Mouse (Mus musculus) cerebellum, adult 11 months (tissue): ENCODE results near the gene Xrcc3.

Source experiments
- DNase-seq: peaks from one replicate; pipeline ENCODE4 v3.0.0; 2022

Xrcc3 gene

DNA sequence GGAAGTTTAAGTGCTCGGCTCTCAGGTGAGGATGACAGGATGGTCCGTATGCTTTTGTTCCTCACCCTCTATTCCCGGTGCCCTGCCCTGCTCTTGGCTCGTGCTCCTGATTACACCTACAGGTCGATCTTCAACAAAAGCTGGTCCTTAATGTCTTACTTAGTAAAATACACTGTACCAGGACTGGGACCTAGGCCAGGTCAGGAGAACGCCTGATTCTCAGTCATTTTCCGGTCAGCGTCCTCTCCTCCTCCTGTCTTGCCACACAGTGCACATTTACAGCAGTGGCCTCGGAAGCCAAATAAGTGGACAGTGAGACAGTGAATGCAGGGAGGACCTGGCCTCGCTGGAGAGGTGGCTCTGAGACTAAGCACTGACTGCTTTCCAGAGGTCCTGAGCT is 43.0 kb downstream of the Xrcc3 start:
- DNase-seq: no peak

DNA sequence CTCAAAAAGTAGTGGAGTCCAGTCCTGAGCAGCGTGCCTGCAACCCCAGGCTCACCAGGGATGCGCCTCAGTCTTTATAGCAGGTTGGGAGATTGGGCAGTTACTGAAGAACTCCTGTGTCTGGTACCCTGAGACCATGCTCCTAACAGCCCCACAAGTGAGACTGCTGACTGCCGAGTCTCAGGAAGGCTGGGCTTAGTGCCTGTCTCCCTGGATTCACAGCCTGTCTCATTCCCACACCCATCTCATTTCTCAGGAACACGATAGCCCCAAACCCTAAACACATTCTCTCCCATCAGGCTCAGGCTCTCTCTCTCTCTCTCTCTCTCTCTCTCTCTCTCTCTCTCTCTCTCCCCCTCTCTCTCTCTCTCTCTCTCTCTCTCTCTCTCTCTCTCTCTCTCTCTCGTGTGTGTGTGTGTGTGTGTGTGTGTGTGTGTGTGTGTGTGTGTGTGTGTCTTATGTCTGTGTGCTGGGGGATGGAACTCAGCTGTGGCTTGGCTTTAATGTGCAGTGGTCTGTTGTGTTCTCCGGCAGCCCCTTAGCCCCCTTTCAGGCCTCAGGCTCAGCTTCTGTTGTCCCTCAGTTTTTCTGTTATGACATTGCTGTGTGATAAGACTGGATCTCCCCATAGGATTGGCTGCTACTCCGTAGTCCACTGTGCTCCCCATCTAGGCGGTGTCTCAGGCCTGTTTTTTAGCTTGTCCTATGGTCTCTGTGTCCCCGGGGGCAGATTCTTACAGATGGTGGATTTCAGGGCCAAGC is 43.7 kb downstream of the Xrcc3 start:
- no peak for DNase-seq

DNA sequence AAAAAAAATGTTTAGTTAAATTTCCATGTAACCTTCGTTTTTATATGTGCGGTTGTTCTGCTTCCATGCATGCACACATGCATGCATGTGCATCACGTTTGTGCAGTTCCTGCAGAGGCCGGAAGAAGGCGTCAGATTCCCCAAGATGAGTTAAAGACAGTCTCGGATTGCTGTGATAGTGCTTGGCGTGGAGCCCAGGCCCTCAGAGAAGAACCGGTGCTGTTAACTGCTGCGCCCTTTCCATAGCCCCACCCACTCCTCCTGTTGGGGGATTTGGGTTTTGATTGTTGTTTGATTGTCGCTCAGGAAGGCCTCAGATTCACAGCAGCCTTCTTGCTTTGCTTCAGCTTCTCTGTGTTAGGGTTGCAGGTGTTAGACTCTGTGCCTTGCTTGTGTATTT is 44.4 kb downstream of the Xrcc3 start:
- peak; percentile 44 for DNase-seq

DNA sequence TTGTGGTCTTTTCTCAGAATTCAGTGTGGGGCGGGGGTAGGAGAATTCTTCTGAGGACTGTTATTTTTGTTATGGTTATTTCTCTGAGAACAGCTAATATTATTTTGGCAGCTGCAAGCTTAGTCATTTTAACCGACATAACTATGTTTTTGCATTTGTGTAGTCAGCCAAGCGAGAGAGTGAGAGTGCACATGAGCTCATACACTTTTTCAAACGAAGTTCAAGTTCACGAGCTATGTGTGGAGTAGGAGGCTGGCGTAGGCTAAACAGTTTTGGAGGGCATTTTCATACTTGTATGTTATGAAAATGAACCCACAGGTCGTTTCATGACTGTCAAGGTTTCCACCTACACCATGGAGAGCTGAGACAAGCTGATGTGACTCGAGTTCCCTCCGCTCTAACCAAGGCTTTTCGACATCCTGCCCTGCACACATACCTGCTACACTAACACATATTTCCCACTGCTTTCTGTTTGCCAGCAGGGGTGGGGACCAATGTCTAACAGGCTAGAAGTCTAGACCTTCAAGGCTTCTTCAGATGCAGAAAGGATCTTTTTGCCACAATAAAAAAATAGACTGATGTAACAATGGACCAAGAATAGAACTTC is 45.2 kb downstream of the Xrcc3 start:
- DNase-seq: no peak

DNA sequence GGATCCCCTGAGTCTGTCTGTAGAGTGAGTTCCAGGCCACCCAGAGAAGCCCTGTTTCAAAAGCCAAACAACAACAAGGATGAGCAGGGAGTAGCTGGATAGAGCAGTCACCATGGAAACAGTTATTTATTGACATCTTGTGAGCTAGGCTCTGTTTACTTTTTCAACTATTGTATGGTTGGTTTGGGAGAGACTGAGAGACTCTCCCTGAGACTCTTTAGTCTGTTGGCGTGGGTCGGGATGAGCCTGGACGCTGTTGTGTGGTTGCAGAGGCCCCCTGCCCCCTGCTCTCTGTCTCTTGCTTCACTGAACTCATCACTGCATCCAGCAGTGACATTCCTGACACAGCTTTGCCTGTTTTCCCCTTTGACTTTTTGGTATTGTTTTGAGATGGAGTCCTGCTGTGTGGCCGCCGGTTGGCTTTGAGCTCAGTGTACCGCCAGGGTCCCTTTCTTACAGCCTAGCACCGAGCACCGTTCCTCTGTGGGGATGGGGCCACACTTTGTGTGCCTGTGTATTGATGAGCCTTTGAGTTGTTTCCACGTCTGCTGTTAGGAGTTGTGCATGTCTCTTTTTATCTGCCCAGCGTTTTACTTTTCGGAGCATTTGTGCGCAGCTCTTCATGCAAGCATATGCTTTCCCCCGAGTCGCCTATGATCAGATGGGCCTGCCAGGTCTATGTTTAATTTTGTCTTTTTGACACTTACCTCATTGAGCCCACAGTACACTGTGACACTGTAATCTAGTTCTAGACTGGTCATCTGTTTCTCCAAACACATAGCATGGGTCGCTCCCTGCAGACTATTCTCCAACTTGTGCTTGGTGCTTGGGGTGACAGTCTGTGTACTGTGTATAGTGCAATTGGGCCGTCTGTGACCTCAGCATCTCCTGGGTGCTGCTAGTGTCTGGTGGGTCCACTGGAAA is 47.1 kb downstream of the Xrcc3 start:
- no peak for DNase-seq

DNA sequence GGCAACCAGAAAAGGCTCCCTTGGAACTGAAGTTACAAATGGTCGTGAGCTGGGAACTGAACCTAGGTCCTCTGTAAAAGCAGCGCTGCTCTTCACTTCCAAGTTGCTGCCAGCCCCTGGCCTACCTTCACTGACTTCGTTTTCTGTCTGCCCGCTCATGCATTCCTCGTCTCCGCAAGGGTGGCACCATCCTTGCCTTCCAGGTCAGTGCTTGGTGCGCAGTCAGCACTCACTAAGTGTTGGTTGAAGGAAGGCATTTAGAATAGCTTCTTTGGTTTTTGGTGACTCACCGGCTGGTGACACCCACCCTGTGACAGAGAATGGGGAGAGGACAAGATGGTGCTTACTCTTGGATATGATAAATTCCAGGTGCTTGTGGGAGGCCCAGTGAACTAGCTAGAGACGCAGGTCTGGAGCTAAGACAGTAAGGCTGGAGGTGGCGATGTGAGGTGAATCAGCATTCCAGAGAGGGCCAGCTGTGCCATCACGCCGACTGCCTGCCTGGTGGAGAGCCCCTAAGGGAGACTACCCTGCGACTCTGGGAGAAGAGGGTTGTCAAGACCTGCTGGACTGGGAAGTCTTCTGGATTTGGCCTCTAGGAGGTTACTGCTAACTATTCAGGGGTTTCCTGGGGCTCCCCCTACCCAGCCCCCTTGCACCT is 50.9 kb downstream of the Xrcc3 start:
- DNase-seq: no peak

DNA sequence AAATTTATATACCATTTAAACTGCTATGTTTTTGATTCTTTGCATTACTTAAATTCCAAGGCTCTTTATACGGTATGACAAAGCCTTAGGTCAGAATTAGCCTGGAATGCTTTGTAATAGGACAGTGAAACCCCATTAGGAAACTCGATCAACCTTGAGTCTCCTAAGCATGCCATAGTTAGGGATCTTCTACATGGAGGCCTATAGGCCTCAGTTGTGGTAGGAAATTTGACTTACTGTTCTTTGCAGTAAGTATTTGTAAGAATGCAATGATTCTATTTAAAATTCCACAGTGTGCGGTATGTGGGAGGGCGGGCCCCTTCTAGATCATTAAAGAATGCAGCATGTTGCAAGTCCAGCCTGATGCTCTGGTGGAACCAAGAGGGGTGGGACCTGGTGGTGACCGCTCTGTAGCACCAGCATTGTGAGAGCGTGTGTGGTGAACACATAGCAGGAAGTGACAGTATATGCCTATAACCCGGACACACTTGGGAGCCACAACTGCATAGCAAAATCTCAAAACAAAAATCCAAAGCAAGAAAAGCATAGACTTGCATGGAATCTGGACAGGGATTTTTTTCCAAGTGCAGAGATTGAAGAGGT is 53.3 kb downstream of the Xrcc3 start:
- DNase-seq: no peak

DNA sequence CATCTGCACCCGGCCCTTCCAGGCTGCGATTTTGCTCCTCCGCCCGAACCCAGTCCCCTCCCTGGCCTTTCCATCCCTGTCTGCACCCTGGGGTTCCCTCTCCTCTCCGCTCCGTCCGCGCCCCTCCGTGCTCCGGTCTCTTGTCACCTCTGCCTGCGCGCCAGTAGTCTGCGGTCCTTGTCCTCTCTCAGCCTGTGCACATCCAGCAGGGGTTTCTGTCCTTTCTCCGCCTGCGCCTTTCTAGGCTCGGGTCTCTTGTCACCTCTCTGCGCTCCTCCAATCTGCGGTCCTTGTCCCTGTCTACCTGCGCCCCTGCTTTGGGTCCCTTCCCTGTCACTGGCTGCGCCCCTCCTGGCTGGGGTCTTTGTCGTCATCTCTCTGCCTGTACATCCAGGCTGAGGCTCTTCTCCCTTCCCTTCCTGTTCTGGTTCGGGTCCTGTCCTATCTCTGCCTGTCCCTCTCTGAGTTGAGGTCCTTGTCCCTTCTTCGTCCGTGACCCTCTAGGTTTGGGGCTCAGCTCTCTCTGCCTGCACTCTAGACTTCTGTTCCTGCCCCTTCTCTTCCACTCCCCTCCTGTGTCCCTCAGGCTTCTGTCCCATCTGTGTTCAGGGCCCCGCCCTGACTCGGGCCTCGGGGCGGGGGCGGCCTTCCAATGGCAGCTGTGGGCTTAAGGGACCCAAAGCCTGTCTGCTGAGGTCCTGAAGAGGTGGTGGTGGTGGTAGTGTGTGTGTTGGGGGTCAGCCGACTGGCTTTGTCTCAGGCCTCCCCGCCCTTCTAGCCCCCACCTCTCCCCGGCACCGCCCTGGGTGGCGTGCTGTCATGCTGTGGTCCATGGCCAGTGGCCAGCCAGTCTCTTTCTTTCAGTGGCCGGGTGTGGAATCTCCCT is 54.3 kb downstream of the Xrcc3 start:
- peak; percentile 68 for DNase-seq

DNA sequence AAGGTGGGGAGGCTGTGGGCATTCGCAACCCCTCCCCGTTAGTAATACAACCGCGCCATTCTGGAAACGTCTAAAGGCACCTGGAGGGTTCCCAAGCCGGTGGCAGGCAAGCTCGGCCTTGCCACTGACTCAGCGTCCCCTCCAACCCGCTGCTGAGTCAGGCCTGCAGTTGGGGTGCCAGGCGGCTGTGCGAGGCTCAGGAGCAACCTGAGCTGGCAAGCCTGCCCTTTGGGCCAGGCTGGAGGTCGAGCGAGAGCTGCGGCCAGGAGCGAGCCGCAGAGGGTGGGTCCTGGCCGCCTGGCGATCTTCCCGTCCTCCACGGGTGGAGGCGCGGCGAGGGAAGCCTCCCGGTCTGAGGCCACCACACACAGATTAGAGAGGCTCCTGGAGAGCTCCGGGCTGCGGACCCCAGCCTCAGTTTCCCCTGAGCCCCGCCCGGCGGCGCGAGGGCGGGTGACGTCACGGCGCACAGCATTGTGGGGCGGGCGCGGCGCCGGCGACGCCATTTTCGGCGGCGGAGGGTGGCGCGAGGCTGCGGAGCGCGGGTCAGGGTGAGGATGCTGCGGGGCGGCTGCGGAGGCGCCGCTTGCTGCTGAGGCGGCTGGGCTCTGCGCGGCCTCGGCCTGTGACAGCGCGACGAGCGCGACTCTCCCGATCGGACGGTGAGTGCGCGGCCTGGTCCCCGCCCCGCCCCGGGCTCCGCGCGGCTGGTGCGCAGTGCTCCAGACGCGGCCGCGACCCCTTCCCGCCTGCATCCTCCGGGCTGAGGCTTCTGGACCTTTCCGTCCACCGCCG is 55.1 kb downstream of the Xrcc3 start, which contains the start of gene Klc1:
TSS of gene Klc1 (plus strand) at position 469 of the 795 bp plus-strand sequence.
- peak; percentile 83 for DNase-seq

DNA sequence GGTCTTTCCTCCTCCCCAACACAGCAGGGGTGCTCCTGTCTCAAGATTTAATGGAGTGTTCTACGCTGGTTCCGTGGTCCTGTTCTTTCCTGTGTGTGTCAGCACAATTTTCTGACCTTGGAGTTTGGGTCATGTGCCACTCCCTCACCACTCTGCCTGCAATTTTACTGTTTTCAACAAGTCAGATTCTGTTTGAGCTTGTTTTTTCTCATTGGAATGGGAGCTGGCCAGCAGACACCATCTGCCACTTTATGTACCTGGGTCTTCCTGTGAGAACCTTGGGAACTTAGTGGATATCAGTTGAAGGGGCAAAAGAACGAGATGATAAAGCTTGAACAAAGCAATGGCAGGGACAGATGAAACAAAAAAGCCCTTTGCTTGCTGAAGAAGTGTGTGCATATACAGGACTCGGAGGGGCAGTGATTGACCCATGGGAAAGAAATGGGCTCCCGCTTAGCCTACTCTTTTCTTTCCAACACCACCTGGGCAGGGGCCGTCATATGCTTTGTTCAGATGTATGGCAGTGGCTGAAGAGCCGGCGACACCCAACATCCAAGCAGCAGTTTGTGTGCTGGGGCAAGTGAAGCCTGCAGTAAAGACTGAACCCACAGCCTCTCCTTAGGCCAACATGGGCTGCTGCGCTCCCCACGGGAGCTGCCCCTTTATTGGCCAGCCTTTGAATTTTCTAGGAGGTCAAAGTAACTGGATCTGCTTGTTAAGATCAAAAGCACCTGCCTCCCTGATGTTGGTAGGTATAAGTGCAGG is 55.9 kb downstream of the Xrcc3 start:
- DNase-seq: peak; percentile 38

DNA sequence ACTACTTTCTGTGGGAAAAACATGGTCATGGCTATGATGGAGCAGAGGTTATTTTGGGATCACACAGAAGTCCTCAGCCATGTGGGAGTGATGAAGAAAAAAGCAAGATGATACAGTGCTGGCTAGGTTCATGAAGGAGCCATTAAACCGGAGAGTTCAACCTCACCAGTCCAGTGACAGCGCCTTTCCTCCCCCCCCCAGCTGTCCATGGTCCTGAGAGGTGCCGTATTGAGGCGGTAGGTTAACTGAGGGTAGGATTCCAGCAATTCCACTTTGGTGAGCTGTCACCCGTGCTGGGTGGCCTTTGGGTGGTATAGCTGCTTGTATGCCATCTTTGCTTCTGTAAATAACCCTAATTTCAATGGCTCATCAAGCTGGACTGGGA is 57.0 kb downstream of the Xrcc3 start:
- no peak for DNase-seq

DNA sequence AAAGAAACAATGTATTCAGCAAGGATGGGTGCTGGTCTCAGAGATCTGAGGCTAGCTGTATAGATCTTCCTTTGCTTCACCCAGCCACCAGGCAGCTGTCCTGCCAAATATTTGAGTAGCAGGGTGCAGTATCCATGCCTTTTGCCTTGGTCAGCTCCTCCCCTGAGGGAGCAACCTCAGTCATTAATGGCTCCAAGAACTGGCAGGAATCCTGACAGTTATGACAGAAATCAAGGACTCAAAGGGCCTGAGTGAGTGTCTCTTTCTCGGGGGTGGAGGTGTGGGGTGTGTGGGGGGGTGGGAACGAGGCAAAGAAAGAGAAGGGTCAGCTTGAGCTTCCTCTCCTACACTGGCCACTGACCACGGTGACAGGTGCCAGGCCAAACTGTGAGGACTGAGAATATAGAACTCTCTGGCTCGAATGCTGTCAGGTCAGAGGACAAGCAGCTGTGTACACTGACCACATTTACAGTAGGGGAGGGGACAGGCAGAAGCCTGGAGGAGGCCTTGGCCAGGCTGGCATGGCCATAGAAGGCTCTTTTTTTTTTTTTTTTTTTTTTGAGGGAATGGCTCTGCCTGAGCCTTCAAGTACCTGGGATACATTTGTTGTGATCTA is 57.5 kb downstream of the Xrcc3 start:
- DNase-seq: no peak

DNA sequence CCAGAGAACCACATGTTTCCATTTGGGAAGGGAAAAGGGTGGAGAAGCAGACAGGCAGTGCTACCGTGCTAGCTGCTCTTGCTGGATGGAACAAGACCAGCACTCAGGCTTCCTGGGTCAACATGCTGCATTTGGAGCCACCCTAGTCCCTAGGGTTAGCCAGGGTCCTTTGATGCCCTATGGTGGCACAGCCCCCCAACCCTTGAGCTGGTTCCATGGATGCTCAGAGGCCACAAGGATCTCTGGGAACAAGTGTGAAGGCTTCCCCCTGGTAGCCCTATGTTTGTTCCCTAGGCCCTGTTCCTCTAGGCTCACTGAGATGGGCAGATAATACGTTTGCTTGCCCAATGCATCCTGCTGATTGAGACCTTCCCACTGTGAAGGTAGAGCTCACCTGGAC is 58.4 kb downstream of the Xrcc3 start:
- no peak for DNase-seq

DNA sequence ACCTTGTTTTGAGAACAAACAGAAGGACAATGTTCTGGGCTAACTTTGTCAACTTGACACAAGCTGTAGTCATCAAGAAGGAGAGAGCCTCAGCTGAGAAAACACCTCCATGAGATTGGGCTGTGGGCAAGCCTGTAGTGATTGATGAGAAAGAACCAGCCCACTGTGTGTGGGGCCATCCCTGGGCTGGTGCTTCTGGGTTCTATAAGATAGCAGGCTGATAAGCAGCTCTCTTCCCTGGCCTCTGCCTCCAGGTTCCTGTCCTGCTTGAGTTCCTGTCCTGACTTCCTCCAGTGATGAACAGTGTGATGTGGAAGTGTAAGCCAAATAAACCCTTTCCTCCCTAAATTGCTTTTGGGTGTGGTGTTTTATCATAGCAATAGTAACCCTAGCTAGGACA is 59.0 kb downstream of the Xrcc3 start:
- DNase-seq: no peak

DNA sequence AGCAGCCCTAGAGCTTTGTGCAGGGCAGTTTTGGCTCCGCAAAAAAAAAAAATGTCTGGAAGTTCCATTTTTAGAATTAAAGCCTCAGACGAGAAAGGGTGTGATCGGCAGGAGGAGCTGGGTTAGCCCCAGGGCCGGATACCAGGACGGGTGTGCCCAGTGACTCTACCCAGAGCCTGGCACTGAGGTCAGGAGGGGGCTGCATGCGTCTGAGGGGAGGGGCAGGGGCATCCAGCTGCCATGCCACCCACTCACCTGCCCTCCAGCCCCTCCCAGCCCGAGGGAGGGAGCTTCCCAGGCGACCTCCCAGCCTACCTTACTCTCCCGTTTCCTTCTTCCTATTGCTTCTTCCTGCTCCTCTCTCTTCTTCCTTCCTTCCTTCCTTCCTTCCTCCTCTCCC is 60.3 kb downstream of the Xrcc3 start:
- no peak for DNase-seq
